Mouse (Mus musculus): ENCODE measurements around the gene Avp.
A peak's percentile ranks its signal among the peaks of the same experiment; 100 is the strongest.

DNA sequence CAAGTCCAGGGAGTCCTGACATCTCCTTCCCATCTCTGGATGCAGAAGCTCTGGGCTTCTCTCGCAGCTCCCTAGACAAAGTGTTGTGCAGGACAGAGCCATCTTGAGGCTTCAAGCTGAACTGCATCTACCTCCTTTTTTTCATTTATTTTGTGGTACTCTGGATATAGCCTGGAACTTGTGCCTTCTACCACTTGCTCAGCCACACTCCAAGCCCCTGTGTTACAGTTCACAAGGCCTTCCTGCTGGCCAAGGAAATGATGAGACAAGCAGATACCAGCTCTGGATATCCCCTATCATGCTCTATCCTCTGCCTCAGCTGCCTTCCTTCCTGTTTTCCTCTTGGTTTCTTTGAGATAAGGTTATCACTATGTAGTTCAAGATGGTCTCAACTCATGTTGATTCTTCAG is 15.3 kb upstream of the Avp start:
- TF ChIP-seq CTCF (IDR thresholded peaks at IDR 0.05; ENCODE audit: low read depth, low read length), result peak; percentile 55
- no peak for TF ChIP-seq POLR2A (IDR thresholded peaks at IDR 0.05; ENCODE audit: borderline replicate concordance, low read depth, low read length)
